Mouse (Mus musculus) lung, postnatal 0 days (tissue): ENCODE measurements around the gene Ddx4. TPM values are rescaled to one million over a fixed set of nuclear protein-coding genes. Genes with fewer than 3 reads are reported as not detected.

Source experiments
- ATAC-seq: fragments of 200-750 bp; cut with Nextera tagmentation; 2 replicates; pipeline ENCODE4 v1.8.0; 2017; ENCODE audit warnings: moderate library complexity
- DNase-seq: peaks from one replicate; pipeline ENCODE4 v3.0.0-alpha.2; 2016; ENCODE audit warnings: low spot score
- H3K27ac ChIP-seq: fragments of 300-500 bp; sonication (generic); 2 replicates; pipeline ENCODE4 v1.5.1; 2014; ENCODE audit warnings: antibody characterized with exemption, mild to moderate bottlenecking, low read length, mixed read lengths
- H3K27me3 ChIP-seq: fragments of 300-500 bp; sonication (generic); replicated peaks from 2 replicates; pipeline ENCODE4 v1.6.1; 2014; ENCODE audit warnings: low read length, mixed read lengths; ENCODE audit not compliant: insufficient read depth
- H3K36me3 ChIP-seq: fragments of 300-500 bp; sonication (generic); 2 replicates; pipeline ENCODE4 v1.6.1; 2014; ENCODE audit warnings: low read length, mixed read lengths; ENCODE audit not compliant: insufficient read depth
- H3K4me1 ChIP-seq: fragments of 300-500 bp; sonication (generic); 2 replicates; pipeline ENCODE4 v1.6.1; 2014; ENCODE audit warnings: antibody characterized with exemption, low read depth, low read length, mixed read lengths; ENCODE audit not compliant: insufficient read depth
- H3K4me2 ChIP-seq: fragments of 300-500 bp; sonication (generic); replicated peaks from 2 replicates; pipeline ENCODE4 v1.6.1; 2014; ENCODE audit warnings: low read depth, mild to moderate bottlenecking, low read length, moderate library complexity, mixed read lengths
- H3K4me3 ChIP-seq: fragments of 300-500 bp; sonication (generic); 2 replicates; pipeline ENCODE4 v1.5.1; 2014; ENCODE audit warnings: low read depth, low read length
- H3K9ac ChIP-seq: fragments of 300-500 bp; sonication (generic); replicated peaks from 2 replicates; pipeline ENCODE4 v1.6.1; 2014; ENCODE audit warnings: low read depth, mild to moderate bottlenecking
- H3K9me3 ChIP-seq: fragments of 300-500 bp; sonication (generic); 2 replicates; pipeline ENCODE4 v1.6.1; 2016; ENCODE audit warnings: low read length, mixed read lengths
- CTCF ChIP-seq: IDR thresholded peaks from 2 replicates; pipeline ENCODE4 v1.5.1; 2016; ENCODE audit warnings: antibody characterized with exemption, mild to moderate bottlenecking
- EP300 ChIP-seq: IDR thresholded peaks from 2 replicates; pipeline ENCODE4 v1.6.1; 2016; ENCODE audit warnings: antibody characterized with exemption, mild to moderate bottlenecking, control low read depth
- WGBS: fragments of 180-500 bp; shearing (Covaris S2); extraction: QIAGEN DNeasy Blood & Tissue Kit; methylation state at CpG from one replicate; pipeline ENCODE4 v1.1.7; 2014; 5-methylcytosine and 5-hydroxymethylcytosine counted together
- polyA plus RNA-seq: library from polyadenylated mRNA; unstranded; fragments of >200 nt; fragmentation: Nextera tagmentation; extraction: Ambion mirVana; gene quantifications from 2 replicates; pipeline ENCODE4 v1.2.1, GENCODE M21; 2015

Gene Ddx4
- polyA plus RNA-seq, 1 experiment from 2014 or later, result 0.11 TPM

DNA sequence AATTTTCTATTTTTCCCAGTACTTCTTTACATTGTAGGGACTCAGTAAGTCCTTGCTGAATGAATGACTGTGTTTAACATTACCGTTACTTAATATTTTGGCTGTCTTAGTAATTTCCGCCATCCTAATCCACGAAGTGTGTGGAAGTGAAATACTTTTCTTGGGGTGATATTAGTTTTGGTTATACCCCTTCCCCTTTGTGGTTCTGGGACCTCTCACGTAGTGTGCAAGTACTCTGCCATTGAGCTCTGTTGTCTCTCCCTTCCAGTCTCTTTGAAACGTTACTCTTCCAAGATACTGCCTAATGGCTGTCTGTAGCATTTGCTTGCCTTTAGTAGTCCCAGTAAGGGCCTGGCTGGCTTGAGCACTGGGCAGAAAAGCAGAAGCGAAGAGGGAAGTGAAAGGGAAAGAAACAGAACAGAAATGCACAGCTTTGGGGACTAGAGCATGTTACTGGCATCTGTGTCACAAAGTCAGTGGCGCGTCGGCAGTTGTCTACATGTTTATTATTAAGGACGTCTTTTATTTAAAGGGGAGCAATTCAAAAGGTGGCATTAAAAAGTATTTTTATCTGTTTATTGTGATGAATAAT is 14.3 kb upstream of the Ddx4 start:
- Histone ChIP-seq H3K36me3 (peaks cover 7% of the 10 kb centered on the region; the same call in 1 of the 2 replicates), H3K27ac (no peak overlapping the region), H3K9me3 (no peaks in the 10 kb centered on the region), H3K4me2 (no peak overlapping the region), H3K4me3 (no peak overlapping the region), H3K27me3 (no peaks in the 10 kb centered on the region), H3K4me1 (no peaks in the 10 kb centered on the region), H3K9ac (no peak overlapping the region)
- peak; percentile 14 for DNase-seq
- no peak for ATAC-seq
- WGBS, result 83% methylated on average over 10 of the region's 10 CpGs
- TF ChIP-seq CTCF (no peak), EP300 (no peak)

DNA sequence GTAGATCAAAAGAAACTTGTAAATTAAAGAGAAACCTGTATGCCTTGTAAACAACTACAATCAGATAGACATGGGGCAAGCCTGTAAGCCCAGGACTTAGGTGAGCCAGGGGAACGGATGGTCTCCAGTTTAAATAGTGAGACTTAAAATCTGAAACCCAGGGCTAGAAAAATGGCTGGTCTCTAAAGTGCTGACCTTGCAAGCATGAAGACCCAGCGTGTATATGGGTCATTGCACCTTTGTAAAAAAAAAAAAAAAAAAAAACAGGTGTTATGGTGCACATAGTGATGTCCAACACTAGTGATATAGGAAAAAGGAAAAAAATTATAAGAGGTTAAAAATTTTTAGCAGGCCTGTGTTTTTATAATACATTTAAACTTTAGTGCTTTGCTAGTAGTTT is 9.4 kb upstream of the Ddx4 start:
- Histone ChIP-seq H3K9me3 (no peaks in the 10 kb centered on the region), H3K4me2 (no peak overlapping the region), H3K4me3 (no peak overlapping the region), H3K9ac (no peak overlapping the region), H3K27ac (no peak overlapping the region), H3K4me1 (no peaks in the 10 kb centered on the region), H3K27me3 (no peaks in the 10 kb centered on the region), H3K36me3 (no peaks in the 10 kb centered on the region)
- ATAC-seq (no peak), DNase-seq (no peak)
- WGBS, result 68% methylated on average over 2 of the region's 2 CpGs
- TF ChIP-seq EP300, result no peak
- no peak for TF ChIP-seq CTCF

DNA sequence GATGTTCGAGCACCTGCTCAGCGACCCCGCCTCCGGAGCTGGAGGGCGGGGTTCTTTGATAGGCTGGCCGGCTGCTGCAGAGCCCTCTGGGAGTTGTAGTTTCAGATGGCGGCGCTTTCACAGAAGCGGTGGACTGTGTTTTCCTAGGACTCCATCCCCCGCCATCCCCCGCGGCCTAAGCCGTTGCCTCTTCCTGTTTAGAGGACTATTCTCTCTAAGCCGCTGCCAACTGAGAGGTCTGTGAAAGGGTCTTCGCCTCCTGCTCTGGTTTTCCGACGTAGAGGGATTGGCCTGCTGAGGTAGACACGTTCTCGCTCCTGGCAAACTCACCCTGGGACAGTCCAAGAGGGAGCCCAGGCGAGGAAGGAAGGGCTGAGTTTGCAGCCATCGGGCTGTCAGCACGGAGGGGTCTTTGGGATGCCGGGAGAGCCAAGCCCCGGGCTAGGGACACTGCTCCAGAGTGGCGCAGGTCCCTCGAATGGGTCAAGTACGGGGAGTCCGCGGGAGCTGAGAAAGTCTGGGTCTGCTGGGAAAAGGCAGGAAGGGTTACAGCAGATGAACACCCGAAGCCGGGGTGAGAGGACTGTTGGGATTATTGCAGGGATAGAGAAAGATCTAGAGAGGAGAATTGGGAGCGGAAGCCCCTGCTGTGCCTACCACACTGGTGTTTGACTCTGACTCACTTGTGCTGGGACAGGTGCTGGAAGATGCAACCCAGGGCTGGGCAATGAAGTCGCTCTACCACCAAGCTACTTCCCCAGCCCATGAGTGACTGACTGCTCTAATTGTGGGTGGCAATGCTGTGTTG is 8.5 kb upstream of the Ddx4 start, which contains the start of gene Slc38a9:
Slc38a9 (plus strand) TSS at position 178 of the 808 bp plus-strand sequence.
- H3K27me3 ChIP-seq, result no peaks in the 10 kb centered on the region
- DNase-seq, result peak; percentile 97
- H3K4me1 ChIP-seq, result no peaks in the 10 kb centered on the region
- peak within 1 kb of the TSS; percentile 71 for H3K4me3 ChIP-seq
- no peak for TF ChIP-seq EP300
- TF ChIP-seq CTCF, result no peak
- H3K27ac ChIP-seq, result no peak within 1 kb of the TSS
- peak within 1 kb of the TSS; percentile 74 for H3K4me2 ChIP-seq
- whole genome bisulfite sequencing, result under 1% methylated on average over 33 of the region's 33 CpGs
- no peaks in the 10 kb centered on the region for H3K36me3 ChIP-seq
- peak within 1 kb of the TSS; percentile 69 for H3K9ac ChIP-seq
- H3K9me3 ChIP-seq, result no peaks in the 10 kb centered on the region
- ATAC-seq, result peak; percentile 100

DNA sequence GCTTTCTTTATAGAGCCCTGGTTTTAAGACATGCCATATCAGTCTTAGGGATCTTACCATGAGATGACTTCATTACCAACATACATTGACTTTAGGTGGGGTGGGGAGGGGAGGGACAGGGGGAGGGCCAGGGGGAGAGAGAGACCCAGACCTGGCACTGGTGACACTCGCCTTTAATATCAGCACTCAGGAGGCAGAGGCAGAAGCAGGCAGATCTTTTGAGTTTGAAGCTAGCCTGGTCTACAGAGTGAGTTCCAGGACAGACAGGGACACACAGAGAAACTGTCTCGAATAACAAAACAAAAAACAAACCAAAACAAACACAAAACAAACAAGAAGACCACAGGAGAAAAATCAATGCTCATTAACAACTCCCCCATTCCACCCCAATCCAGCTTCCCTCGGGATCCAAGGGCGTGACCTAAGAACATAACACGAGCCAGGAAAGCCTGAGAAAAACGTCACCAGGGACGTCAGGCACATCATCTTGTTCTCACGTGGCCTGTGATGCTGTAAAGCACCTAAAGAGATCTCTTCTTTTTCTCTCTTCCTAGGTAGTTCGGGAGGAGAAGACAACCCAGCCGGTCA is 7.8 kb upstream of the Ddx4 start:
- Histone ChIP-seq H3K4me1 (no peaks in the 10 kb centered on the region), H3K36me3 (no peaks in the 10 kb centered on the region), H3K4me3 (peak overlapping the region; percentile 71), H3K4me2 (peak overlapping the region; percentile 74), H3K27ac (no peak overlapping the region), H3K27me3 (no peaks in the 10 kb centered on the region), H3K9me3 (no peaks in the 10 kb centered on the region), H3K9ac (no peak overlapping the region)
- ATAC-seq, result peak; percentile 57
- no peak for DNase-seq
- WGBS, result under 1% methylated on average over 10 of the region's 10 CpGs
- TF ChIP-seq EP300 (no peak), CTCF (no peak)

DNA sequence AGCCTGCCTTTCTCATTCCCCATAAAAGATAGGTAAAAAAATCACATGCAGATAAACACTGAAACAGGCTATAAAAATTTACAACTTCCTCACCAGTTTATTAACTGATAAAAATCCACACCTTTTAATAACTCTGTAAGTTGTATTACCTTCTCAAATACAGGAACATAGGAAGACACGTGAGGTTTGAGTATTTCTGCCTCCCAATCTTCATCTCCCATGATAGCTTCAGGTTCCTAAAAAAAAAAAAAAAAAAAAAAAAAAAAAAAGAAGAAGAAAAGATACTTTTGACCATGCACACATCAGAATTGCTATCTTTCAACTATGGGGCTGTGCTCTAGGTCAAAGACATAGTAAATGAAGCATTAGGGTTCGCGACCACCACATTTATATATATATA is 1.1 kb downstream of the Ddx4 start:
- Histone ChIP-seq H3K4me1 (no peaks in the 10 kb centered on the region), H3K27me3 (no peaks in the 10 kb centered on the region), H3K27ac (no peak overlapping the region), H3K4me3 (no peak overlapping the region), H3K9ac (no peak overlapping the region), H3K9me3 (peaks cover 6% of the 10 kb centered on the region; the same call in 1 of the 2 replicates), H3K36me3 (no peaks in the 10 kb centered on the region), H3K4me2 (no peak overlapping the region)
- no peak for ATAC-seq
- no peak for DNase-seq
- no peak for TF ChIP-seq EP300
- TF ChIP-seq CTCF, result no peak
- WGBS, result 85% methylated on average over 3 of the region's 3 CpGs

DNA sequence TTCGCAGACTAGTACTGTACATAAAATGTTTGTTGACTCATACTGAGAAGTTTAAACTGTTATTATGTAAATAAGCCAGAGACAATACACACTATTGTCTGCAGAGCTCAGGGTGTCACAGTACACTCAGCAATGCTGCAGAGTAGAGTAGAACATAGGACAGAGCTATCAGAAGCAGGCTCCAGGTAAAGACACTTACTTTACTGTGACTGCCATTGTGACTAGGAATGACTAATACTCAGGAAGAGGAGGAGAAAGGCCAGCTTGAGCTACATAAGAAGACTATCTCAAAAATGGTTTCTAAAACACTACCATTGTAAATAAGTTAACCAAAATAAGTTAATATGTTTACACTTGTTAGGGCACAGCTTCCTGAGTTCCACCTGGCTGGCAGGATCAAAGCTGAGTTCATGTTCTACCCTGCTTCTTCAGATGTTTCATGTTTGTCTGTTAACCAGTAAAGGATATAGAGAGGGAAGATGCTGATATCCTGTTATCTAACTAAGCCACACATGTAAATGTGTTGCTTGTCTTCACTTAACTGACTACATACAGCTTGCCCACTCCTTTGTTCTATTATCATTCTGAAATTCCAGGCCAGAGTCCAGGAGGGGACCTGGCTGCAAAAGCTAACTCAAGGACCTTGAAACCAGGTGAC is 6.6 kb downstream of the Ddx4 start:
- Histone ChIP-seq H3K4me1 (no peaks in the 10 kb centered on the region), H3K9me3 (no peaks in the 10 kb centered on the region), H3K36me3 (no peaks in the 10 kb centered on the region), H3K27ac (no peak overlapping the region), H3K27me3 (no peaks in the 10 kb centered on the region), H3K9ac (no peak overlapping the region), H3K4me3 (no peak overlapping the region), H3K4me2 (no peak overlapping the region)
- TF ChIP-seq EP300 (no peak), CTCF (no peak)
- 76% methylated on average over 1 of the region's 1 CpGs for WGBS
- no peak for DNase-seq
- ATAC-seq, result no peak
